Mouse (Mus musculus) kidney, adult 2 months (tissue): ENCODE measurements at regions not wholly inside any gene's neighbourhood (a gene's known extent, or its start where the extent isn't known, plus 50 kb on each side); places are given as distances from the start of the nearest gene placed in this dataset.

Experiments
- DNase-seq: peaks from one replicate; pipeline ENCODE4 v3.0.0; 2021
- H3K27ac ChIP-seq: fragments of 200-500 bp; 2 replicates; pipeline ENCODE4 v1.5.1; 2012; ENCODE audit warnings: low read depth, low read length, control low read depth, inconsistent platforms; ENCODE audit not compliant: insufficient read depth
- H3K27me3 ChIP-seq: fragments of 200-500 bp; replicated peaks from 2 replicates; pipeline ENCODE4 v1.6.1; 2012; ENCODE audit warnings: mild to moderate bottlenecking, moderate library complexity, low read length, inconsistent platforms; ENCODE audit not compliant: control insufficient read depth, insufficient read depth
- H3K36me3 ChIP-seq: fragments of 200-500 bp; 2 replicates; pipeline ENCODE4 v1.6.1; 2012; ENCODE audit warnings: mild to moderate bottlenecking, moderate library complexity, low read length, inconsistent platforms; ENCODE audit not compliant: control insufficient read depth, insufficient read depth
- H3K4me1 ChIP-seq: fragments of 200-500 bp; 2 replicates; pipeline ENCODE4 v1.6.1; 2011; ENCODE audit warnings: low read length; ENCODE audit not compliant: control insufficient read depth, insufficient read depth
- H3K4me3 ChIP-seq: fragments of 200-500 bp; 2 replicates; pipeline ENCODE4 v1.5.1; 2011; ENCODE audit warnings: mild to moderate bottlenecking, low read depth, low read length, control low read depth; ENCODE audit not compliant: insufficient read depth
- CTCF ChIP-seq: fragments of 200-500 bp; conservative IDR thresholded peaks from 2 replicates; pipeline ENCODE4 v1.5.1; 2011; ENCODE audit warnings: low read depth, mild to moderate bottlenecking, control low read depth, low read length, moderate library complexity, mixed read lengths; ENCODE audit not compliant: insufficient read depth, insufficient read length
- POLR2A ChIP-seq: fragments of 200-500 bp; IDR thresholded peaks from one replicate; pipeline ENCODE4 v1.6.1; 2011; ENCODE audit warnings: low read depth, low read length, control low read depth
- WGBS: fragments of 180-500 bp; shearing (Covaris S2); methylation state at CpG from one replicate; pipeline ENCODE4 v1.1.7; 2018; 5-methylcytosine and 5-hydroxymethylcytosine counted together

DNA sequence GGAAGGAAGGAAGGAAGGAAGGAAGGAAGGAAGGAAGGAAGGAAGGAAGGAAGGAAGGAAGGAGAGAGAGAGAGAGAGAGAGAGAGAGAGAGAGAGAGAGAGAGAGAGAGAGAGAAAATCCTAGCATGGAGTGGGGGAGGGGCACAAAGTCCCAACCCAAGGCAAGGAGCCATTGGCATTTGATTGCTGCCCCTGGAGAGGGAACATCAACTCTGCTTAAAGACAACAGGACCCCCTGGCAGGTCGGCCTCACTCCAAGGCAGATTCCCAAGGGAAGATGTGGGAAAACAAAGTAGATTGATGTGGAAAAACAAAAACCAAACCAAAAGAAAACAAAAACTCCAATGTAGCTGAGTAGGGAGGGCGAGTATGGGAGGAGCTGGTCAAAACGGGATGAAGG lies 49.9 kb upstream of the Fzd10 start:
- no peaks in the 10 kb centered on the region for H3K27me3 ChIP-seq
- no peaks in the 10 kb centered on the region for H3K4me1 ChIP-seq
- DNase-seq, result no peak
- H3K36me3 ChIP-seq, result no peaks in the 10 kb centered on the region
- TF ChIP-seq CTCF, result no peak
- no peak for TF ChIP-seq POLR2A
- no peak overlapping the region for H3K4me3 ChIP-seq
- WGBS, result 30% methylated on average over 3 of the region's 3 CpGs
- no peak overlapping the region for H3K27ac ChIP-seq

DNA sequence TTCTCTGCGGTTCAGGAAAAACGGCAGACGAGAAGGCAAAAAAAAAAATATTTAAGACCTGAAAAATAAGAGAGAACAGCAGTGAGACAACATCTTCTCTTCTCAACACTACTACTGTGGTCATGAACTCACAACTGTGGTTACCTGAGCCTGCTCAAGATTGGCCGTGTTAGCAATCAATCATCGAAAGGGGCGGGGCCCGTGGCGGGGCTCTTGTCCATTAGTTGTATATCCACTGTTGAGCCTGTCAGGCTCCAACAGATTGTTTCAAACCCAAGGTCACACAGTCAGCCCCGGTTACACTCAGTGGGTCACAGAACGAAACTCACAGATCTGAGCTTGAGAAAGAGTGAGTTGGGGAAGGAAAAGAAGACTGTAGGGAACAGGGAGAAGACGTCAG lies 50.8 kb upstream of the Fzd10 start:
- TF ChIP-seq CTCF, result no peak
- no peak for TF ChIP-seq POLR2A
- Histone ChIP-seq H3K27ac (no peak overlapping the region), H3K36me3 (no peaks in the 10 kb centered on the region), H3K4me1 (no peaks in the 10 kb centered on the region), H3K27me3 (no peaks in the 10 kb centered on the region), H3K4me3 (no peak overlapping the region)
- WGBS, result 88% methylated on average over 11 of the region's 11 CpGs
- DNase-seq, result no peak

DNA sequence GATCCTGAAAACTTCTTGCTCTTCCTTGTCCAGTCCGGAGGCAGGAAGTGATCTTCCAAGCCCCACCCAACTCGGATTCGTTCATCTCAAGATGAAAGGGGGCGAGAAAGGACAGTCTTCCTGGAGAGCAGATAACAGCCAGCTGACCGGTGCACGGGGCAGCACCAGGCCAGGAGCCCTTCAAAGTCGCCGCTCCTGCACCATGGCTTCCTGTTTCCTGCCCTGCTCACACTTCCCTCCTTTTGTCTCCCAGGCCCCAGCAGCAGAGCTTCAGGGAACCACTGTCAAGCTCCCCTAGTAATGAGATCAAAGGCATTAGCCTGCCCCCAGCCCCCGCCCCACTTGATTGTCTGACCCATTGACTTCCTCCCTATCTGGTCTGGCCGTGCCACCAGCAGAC lies 58.6 kb upstream of the Fzd10 start:
- H3K4me1 ChIP-seq, result no peaks in the 10 kb centered on the region
- H3K36me3 ChIP-seq, result no peaks in the 10 kb centered on the region
- DNase-seq, result no peak
- TF ChIP-seq CTCF (no peak), POLR2A (no peak)
- no peak overlapping the region for H3K27ac ChIP-seq
- H3K27me3 ChIP-seq, result no peaks in the 10 kb centered on the region; the same call in 1 of the 2 replicates
- 10% methylated on average over 10 of the region's 10 CpGs for WGBS
- H3K4me3 ChIP-seq, result peak overlapping the region; percentile 19; the same call in 1 of the 2 replicates

DNA sequence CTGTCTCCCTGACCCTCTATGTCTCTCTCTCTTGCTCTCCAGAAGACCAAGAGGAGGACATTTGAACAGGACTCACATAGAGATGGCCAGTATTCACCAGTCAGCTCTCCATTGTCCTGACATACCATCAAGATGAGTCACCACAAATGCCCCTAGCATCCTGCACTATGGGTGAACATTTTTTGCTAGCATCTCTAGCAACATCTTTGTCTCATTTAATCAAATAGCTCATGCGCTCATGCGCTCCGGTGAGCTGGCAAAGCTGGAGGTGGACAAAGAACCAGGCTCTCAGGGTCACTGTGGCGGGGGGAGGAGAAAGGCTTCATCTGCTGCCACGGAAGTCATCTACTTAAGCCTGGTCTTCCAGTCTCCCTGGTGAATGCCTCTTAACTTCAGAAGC lies 62.0 kb upstream of the Fzd10 start:
- Histone ChIP-seq H3K36me3 (no peaks in the 10 kb centered on the region), H3K4me3 (no peak overlapping the region), H3K27me3 (no peaks in the 10 kb centered on the region; the same call in 1 of the 2 replicates), H3K27ac (no peak overlapping the region), H3K4me1 (no peaks in the 10 kb centered on the region)
- TF ChIP-seq CTCF, result no peak
- no peak for TF ChIP-seq POLR2A
- DNase-seq, result no peak
- 69% methylated on average over 5 of the region's 5 CpGs for WGBS

DNA sequence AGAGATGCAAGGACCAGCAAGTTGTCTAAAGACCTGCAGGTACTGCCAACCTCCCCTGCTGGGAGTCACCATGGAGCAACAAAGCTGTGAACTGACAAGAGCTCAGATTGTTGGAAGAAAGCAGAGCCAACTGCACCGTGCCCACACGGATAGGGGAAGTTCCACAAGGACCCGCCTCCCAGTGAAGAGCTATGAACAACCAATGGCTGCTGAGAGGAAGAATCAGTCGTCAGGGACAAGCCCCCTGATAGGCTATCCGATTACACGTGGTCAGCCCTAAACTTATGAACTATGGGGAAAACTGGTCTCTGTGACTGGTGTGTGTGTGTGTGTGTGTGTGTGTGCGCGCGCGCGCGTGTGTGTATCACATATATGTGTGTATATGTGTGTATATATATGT lies 63.4 kb upstream of the Fzd10 start:
- H3K27ac ChIP-seq, result no peak overlapping the region
- TF ChIP-seq CTCF (no peak), POLR2A (no peak)
- no peak overlapping the region for H3K4me3 ChIP-seq
- 63% methylated on average over 12 of the region's 12 CpGs for WGBS
- DNase-seq, result no peak
- H3K36me3 ChIP-seq, result no peaks in the 10 kb centered on the region
- H3K27me3 ChIP-seq, result no peaks in the 10 kb centered on the region; the same call in 1 of the 2 replicates
- no peaks in the 10 kb centered on the region for H3K4me1 ChIP-seq

DNA sequence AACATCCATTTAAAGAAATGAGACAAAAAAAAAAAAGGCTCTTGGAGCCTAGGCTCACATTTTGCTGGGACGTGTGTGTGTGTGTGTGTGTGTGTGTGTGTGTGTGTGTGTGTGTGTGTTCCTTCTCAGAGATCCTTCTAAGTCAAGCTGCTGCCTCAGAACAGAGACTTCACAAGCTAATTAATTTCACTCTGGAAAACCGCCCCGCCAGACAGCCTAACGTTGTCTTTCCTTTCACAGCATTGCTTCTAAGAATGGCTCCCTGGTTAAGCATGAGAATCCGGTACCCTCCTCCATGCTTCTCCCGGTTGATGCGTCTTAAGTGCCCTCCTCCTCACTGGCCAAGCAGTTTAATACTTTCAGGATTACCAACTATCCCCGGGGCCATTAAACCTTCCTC lies 64.3 kb upstream of the Fzd10 start:
- TF ChIP-seq POLR2A (no peak), CTCF (no peak)
- H3K36me3 ChIP-seq, result no peaks in the 10 kb centered on the region
- no peak overlapping the region for H3K4me3 ChIP-seq
- no peaks in the 10 kb centered on the region for H3K4me1 ChIP-seq
- H3K27me3 ChIP-seq, result no peaks in the 10 kb centered on the region
- 10% methylated on average over 8 of the region's 8 CpGs for WGBS
- DNase-seq, result no peak
- no peak overlapping the region for H3K27ac ChIP-seq

DNA sequence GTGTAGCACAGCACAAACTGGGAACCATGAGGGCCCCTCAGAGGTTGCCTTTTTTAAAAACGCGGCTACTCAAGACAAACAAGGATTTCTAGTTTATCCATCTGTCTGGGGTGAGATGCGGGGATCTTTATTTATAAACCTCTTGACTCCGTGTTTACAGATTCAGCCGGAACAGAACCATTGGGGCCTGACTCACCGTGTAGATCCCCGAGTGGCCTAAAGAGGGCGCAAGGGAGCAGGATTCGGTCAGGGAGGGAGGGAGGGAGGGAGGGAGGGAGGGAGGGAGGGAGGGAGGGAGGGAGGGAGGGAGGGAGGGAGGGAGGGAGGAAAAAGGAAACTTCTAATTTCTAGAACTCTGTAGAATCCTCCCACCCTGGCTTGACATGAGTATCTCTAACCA lies 73.4 kb upstream of the Fzd10 start:
- WGBS, result 52% methylated on average over 8 of the region's 9 CpGs
- TF ChIP-seq POLR2A (no peak), CTCF (no peak)
- H3K4me3 ChIP-seq, result no peak overlapping the region

DNA sequence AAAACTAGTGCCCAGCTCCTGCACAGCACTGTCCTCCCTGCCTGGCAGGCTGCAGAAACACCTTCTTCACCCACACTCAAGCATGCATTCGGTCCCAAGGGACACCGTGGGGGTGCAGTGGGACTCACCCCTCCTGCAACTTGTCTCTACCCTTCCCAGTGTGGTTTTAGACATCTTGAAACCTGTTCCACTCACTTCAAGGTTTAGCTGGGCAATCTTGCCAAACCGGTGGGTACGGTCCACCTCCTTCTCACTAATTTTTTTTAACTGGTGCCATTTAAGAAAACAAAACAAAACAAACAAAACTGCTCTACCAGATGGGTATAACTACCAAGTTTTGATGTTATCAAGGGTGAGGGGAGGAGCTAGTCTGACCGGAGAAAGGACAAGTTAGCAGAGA lies 74.2 kb upstream of the Fzd10 start:
- Histone ChIP-seq H3K27me3 (no peaks in the 10 kb centered on the region), H3K36me3 (no peaks in the 10 kb centered on the region), H3K4me1 (no peaks in the 10 kb centered on the region), H3K4me3 (no peak overlapping the region), H3K27ac (no peak overlapping the region)
- WGBS, result 67% methylated on average over 5 of the region's 5 CpGs
- no peak for DNase-seq
- TF ChIP-seq CTCF, result no peak
- TF ChIP-seq POLR2A, result no peak

More for the DNA sequence above, 73.4 kb upstream of the Fzd10 start:
- H3K4me1 ChIP-seq, result no peaks in the 10 kb centered on the region
- no peak overlapping the region for H3K27ac ChIP-seq
- no peak for DNase-seq
- H3K27me3 ChIP-seq, result no peaks in the 10 kb centered on the region
- H3K36me3 ChIP-seq, result no peaks in the 10 kb centered on the region
